Mouse (Mus musculus) heart, embryonic 13.5 days (tissue): ENCODE measurements at regions not wholly inside any gene's neighbourhood (a gene's known extent, or its start where the extent isn't known, plus 50 kb on each side); places are given as distances from the start of the nearest gene placed in this dataset.

Source experiments
- ATAC-seq: fragments of 200-750 bp; cut with Nextera tagmentation; 2 replicates; pipeline ENCODE4 v1.8.0; 2017; ENCODE audit warnings: moderate TSS enrichment; ENCODE audit not compliant: insufficient number of reproducible peaks, low FRiP score, low TSS enrichment; ENCODE audit errors: extremely low read depth
- H3K27ac ChIP-seq: fragments of 300-500 bp; sonication (generic); replicated peaks from 2 replicates; pipeline ENCODE4 v1.5.1; 2015; ENCODE audit warnings: moderate library complexity, mild to moderate bottlenecking, inconsistent platforms
- H3K27me3 ChIP-seq: fragments of 300-500 bp; sonication (generic); replicated peaks from 2 replicates; pipeline ENCODE4 v1.6.1; 2015; ENCODE audit warnings: mild to moderate bottlenecking, inconsistent platforms
- H3K36me3 ChIP-seq: fragments of 300-500 bp; sonication (generic); 2 replicates; pipeline ENCODE4 v1.6.1; 2015; ENCODE audit warnings: mild to moderate bottlenecking, inconsistent platforms
- H3K4me1 ChIP-seq: fragments of 300-500 bp; sonication (generic); 2 replicates; pipeline ENCODE4 v1.6.1; 2015; ENCODE audit warnings: inconsistent platforms
- H3K4me2 ChIP-seq: fragments of 300-500 bp; sonication (generic); 2 replicates; pipeline ENCODE4 v1.6.1; 2015; ENCODE audit warnings: inconsistent platforms, mild to moderate bottlenecking, moderate library complexity
- H3K4me3 ChIP-seq: fragments of 300-500 bp; sonication (generic); 2 replicates; pipeline ENCODE4 v1.5.1; 2015; ENCODE audit warnings: moderate library complexity, mild to moderate bottlenecking, inconsistent platforms
- H3K9ac ChIP-seq: fragments of 300-500 bp; sonication (generic); 2 replicates; pipeline ENCODE4 v1.6.1; 2015; ENCODE audit warnings: inconsistent platforms, mild to moderate bottlenecking, moderate library complexity
- H3K9me3 ChIP-seq: fragments of 300-500 bp; sonication (generic); 2 replicates; pipeline ENCODE4 v1.6.1; 2016; ENCODE audit warnings: inconsistent platforms
- WGBS: fragments of 180-500 bp; shearing (Covaris S2); methylation state at CpG from one replicate; pipeline ENCODE4 v1.1.7; 2015; ENCODE audit warnings: mixed read lengths; 5-methylcytosine and 5-hydroxymethylcytosine counted together

- Histone ChIP-seq H3K27me3 (0 out of 2 replicates have a peak, but pooled peaks cover under 1% of the 10 kb centered on the region), H3K9me3 (no peaks in the 10 kb centered on the region), H3K4me3 (no peak overlapping the region), H3K27ac (no peak overlapping the region), H3K9ac (no peak overlapping the region), H3K36me3 (no peaks in the 10 kb centered on the region), H3K4me2 (no peak overlapping the region), H3K4me1 (peaks cover 26% of the 10 kb centered on the region)
- WGBS, result 71% methylated on average over 5 of the region's 5 CpGs
- no peak for ATAC-seq
Observed at GRCm38 (mm10) chr13:97678991-97679390, 81.4 kb downstream of the Gm10260 start.

- no peak overlapping the region for H3K4me3 ChIP-seq
- no peak overlapping the region for H3K4me2 ChIP-seq
- H3K27me3 ChIP-seq, result 0 out of 2 replicates have a peak, but pooled peaks cover 4% of the 10 kb centered on the region
- no peak overlapping the region for H3K9ac ChIP-seq
- no peaks in the 10 kb centered on the region for H3K9me3 ChIP-seq
- H3K27ac ChIP-seq, result peak overlapping the region; percentile 46; the same call in 1 of the 2 replicates
- H3K36me3 ChIP-seq, result no peaks in the 10 kb centered on the region
- no peak for ATAC-seq
- H3K4me1 ChIP-seq, result peaks cover 18% of the 10 kb centered on the region
- 39% methylated on average over 8 of the region's 8 CpGs for WGBS
Observed at GRCm38 (mm10) chr13:97676536-97677048, 83.8 kb downstream of the Gm10260 start.

DNA sequence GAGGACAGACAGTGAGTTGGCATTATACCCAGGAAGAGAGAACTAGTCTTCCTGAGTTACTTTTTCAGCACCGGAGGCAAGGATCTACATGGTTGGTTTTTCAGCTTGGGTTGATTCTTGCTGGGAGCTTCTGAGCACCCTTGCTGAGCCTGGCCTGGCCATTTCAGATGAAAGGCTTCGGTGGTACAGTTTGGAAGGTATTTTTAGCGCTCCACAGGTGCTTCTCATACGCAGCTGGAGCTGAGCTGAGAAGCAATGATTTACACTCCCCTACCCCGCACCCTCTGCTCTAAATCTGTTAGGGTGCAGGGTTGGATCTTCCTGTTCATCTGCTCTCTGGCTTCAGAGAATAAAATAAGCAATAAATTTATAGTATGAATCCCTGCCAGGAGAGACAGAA is 87.3 kb downstream of the Gm10260 start:
- no peaks in the 10 kb centered on the region for H3K9me3 ChIP-seq
- 0 out of 2 replicates have a peak, but pooled peaks cover 4% of the 10 kb centered on the region for H3K27me3 ChIP-seq
- no peak for ATAC-seq
- 72% methylated on average over 5 of the region's 5 CpGs for WGBS
- H3K4me3 ChIP-seq, result no peak overlapping the region
- peaks cover 30% of the 10 kb centered on the region for H3K4me1 ChIP-seq
- H3K36me3 ChIP-seq, result no peaks in the 10 kb centered on the region
- H3K27ac ChIP-seq, result no peak overlapping the region
- no peak overlapping the region for H3K9ac ChIP-seq
- H3K4me2 ChIP-seq, result no peak overlapping the region

DNA sequence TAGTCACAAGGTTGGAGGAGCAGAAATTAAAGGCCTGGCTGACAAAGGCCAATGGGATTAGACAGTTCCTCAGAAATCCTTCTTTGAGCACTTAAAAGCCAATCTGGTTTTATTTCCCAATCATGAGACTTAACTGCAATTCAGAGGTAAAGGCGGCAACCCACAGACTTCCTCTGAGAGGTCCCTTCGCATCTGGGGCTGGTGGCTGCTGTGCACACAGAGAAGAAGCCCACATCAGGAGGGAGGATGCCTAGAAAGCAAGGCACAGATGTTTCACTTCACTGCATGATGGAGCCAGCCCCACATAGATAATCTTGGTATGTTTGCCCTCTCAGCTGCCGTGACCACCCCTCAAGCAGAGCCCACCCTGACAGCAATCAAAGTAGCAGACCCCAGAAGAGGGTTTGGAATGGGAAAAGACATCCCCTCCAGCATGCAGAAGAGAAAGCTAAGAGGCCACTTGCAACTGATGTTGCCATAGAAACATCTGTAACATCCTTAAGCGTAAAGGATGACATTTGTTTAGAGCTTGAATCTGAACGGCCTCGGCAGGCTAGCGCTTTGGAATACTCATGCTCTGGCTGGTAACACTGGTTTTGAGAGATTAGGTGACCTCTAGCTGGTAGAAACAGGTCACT is 88.3 kb downstream of the Gm10260 start:
- no peak overlapping the region for H3K9ac ChIP-seq
- WGBS, result 63% methylated on average over 7 of the region's 7 CpGs
- H3K36me3 ChIP-seq, result no peaks in the 10 kb centered on the region
- H3K4me1 ChIP-seq, result peaks cover 30% of the 10 kb centered on the region
- no peak overlapping the region for H3K4me3 ChIP-seq
- H3K9me3 ChIP-seq, result no peaks in the 10 kb centered on the region
- no peak overlapping the region for H3K27ac ChIP-seq
- 0 out of 2 replicates have a peak, but pooled peaks cover 4% of the 10 kb centered on the region for H3K27me3 ChIP-seq
- H3K4me2 ChIP-seq, result no peak overlapping the region
- no peak for ATAC-seq

GRCm38 (mm10) chr13:97669366-97669765 is 91.1 kb downstream of the Gm10260 start:
- Histone ChIP-seq H3K27me3 (0 out of 2 replicates have a peak, but pooled peaks cover 4% of the 10 kb centered on the region), H3K9me3 (no peaks in the 10 kb centered on the region), H3K4me3 (no peak overlapping the region), H3K4me1 (peaks cover 17% of the 10 kb centered on the region), H3K27ac (no peak overlapping the region), H3K4me2 (no peak overlapping the region), H3K9ac (no peak overlapping the region), H3K36me3 (no peaks in the 10 kb centered on the region)
- 87% methylated on average over 8 of the region's 8 CpGs for WGBS
- no peak for ATAC-seq

DNA sequence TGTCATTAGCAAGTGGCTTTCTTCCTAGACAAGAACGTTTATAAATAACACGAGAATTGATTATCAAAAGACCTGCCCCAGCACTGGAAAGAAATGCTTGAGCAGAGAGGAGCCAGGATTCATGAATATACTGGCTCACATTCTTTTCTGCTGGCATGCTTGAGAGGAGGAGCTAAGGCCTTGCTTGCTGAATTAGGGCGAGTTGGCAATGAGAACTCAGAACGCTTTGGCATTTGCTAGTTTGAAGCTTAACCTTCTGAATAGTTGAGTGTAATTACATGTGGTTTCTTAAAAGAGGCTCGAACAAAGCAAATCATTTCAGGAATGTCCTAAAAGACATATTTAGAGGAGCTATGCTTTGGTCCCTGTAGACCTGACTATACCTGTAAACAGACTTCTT is 91.5 kb downstream of the Gm10260 start:
- Histone ChIP-seq H3K4me1 (peaks cover 17% of the 10 kb centered on the region), H3K4me3 (no peak overlapping the region), H3K4me2 (no peak overlapping the region), H3K9ac (no peak overlapping the region), H3K27me3 (0 out of 2 replicates have a peak, but pooled peaks cover 2% of the 10 kb centered on the region), H3K36me3 (no peaks in the 10 kb centered on the region), H3K27ac (no peak overlapping the region), H3K9me3 (no peaks in the 10 kb centered on the region)
- 40% methylated on average over 5 of the region's 5 CpGs for WGBS
- ATAC-seq, result no peak

DNA sequence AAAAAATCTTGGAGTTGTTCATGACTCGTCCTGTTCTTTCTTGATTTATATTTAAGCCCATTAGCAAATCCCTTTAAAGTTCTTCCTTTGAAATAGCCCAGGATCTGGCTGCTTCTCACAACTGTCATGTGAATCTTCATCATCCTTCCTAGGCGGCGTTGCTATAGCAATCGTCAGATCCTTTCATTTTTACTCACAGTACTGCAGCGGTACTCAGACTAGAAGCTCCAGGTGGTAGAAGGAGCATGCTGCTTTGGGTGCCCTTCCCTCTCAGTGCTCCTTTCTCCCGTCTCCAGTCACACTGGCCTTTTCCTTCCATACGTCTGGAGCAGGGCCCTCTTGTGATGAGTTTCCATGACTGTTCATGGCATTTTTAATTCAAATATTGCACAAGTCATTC is 93.1 kb downstream of the Gm10260 start:
- 86% methylated on average over 7 of the region's 7 CpGs for WGBS
- ATAC-seq, result no peak
- peaks cover 20% of the 10 kb centered on the region for H3K4me1 ChIP-seq
- no peak overlapping the region for H3K4me3 ChIP-seq
- H3K9me3 ChIP-seq, result no peaks in the 10 kb centered on the region
- H3K36me3 ChIP-seq, result no peaks in the 10 kb centered on the region
- no peaks in the 10 kb centered on the region for H3K27me3 ChIP-seq
- no peak overlapping the region for H3K4me2 ChIP-seq
- H3K27ac ChIP-seq, result no peak overlapping the region
- no peak overlapping the region for H3K9ac ChIP-seq

DNA sequence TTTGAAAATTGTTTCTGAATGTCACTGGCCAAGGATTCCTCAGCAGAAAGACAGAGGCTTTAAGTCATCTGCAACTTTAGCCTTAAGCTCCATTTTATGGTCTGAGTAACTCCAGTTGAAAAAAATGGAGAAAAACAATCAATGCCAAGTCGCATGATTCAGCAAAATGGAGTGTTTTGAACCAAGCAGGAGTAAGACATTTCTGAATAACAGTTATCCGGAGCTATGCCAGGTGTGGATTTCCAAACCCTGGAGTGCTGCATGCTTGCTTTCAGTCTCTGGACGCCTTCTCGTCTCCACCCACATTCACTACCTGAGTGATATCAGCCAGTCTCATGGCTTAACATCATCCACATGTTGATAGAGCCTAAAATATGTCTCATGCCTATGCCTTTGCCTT is 93.7 kb downstream of the Gm10260 start:
- H3K4me2 ChIP-seq, result no peak overlapping the region
- H3K27me3 ChIP-seq, result no peaks in the 10 kb centered on the region
- 80% methylated on average over 4 of the region's 4 CpGs for WGBS
- peaks cover 20% of the 10 kb centered on the region for H3K4me1 ChIP-seq
- no peaks in the 10 kb centered on the region for H3K36me3 ChIP-seq
- no peaks in the 10 kb centered on the region for H3K9me3 ChIP-seq
- no peak overlapping the region for H3K4me3 ChIP-seq
- no peak overlapping the region for H3K27ac ChIP-seq
- no peak for ATAC-seq
- H3K9ac ChIP-seq, result no peak overlapping the region

DNA sequence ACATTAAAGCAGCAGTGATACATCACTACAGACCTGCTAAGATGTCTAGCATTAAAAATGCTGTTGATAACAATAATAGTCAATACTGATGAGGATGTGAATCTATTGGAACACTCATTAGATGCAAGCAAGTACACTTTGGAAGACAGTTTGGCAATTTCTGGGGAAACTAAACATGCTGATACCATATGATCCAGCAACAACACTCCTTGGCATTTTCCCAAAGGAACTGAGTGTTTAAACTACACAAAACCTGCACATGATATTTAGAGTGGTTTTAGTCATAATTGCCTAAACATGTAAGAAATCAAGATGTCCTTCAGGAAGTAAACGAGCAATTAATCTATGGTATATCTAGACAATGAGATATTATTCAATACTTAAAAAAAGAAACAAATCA is 95.2 kb downstream of the Gm10260 start:
- H3K36me3 ChIP-seq, result no peaks in the 10 kb centered on the region
- H3K4me3 ChIP-seq, result no peak overlapping the region
- no peak overlapping the region for H3K27ac ChIP-seq
- ATAC-seq, result no peak
- 71% methylated on average over 1 of the region's 1 CpGs for WGBS
- no peaks in the 10 kb centered on the region for H3K9me3 ChIP-seq
- H3K9ac ChIP-seq, result no peak overlapping the region
- peaks cover 20% of the 10 kb centered on the region for H3K4me1 ChIP-seq
- H3K27me3 ChIP-seq, result no peaks in the 10 kb centered on the region
- H3K4me2 ChIP-seq, result no peak overlapping the region

- H3K4me1 ChIP-seq, result peaks cover 8% of the 10 kb centered on the region; the same call in 1 of the 2 replicates
- H3K36me3 ChIP-seq, result no peaks in the 10 kb centered on the region
- 51% methylated on average over 8 of the region's 8 CpGs for WGBS
- H3K4me3 ChIP-seq, result no peak overlapping the region
- no peak overlapping the region for H3K9ac ChIP-seq
- H3K27ac ChIP-seq, result no peak overlapping the region
- no peaks in the 10 kb centered on the region for H3K27me3 ChIP-seq
- no peaks in the 10 kb centered on the region for H3K9me3 ChIP-seq
- H3K4me2 ChIP-seq, result no peak overlapping the region
- ATAC-seq, result no peak
Observed at GRCm38 (mm10) chr13:97662741-97663140, 97.7 kb downstream of the Gm10260 start.

- no peak for ATAC-seq
- Histone ChIP-seq H3K36me3 (no peaks in the 10 kb centered on the region), H3K4me3 (no peak overlapping the region)
Observed at GRCm38 (mm10) chr13:97656618-97657017, 103.8 kb downstream of the Gm10260 start.

DNA sequence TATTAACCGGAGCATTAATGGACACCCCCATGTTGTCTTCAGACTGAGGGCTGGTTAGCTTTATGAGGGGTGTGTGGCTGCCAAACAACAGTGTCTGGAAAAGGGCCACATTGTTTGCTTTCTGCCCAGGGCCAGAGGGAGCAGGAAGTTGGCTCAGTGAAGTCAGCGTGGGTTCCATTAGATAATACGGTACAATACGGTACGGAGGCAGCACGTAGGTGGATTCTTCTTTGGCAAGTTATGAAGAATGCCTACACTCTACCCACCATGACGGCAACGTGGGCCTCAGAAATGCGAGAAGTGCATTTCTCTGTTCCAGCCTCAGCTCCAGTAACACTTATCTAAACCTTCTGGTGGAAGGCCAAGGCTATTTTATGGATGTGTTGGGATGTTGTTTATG is 108.2 kb downstream of the Gm10260 start:
- H3K4me3 ChIP-seq, result no peak overlapping the region
- H3K4me2 ChIP-seq, result no peak overlapping the region
- WGBS, result 83% methylated on average over 9 of the region's 9 CpGs
- no peaks in the 10 kb centered on the region for H3K4me1 ChIP-seq
- H3K9me3 ChIP-seq, result no peaks in the 10 kb centered on the region
- ATAC-seq, result no peak
- H3K27me3 ChIP-seq, result no peaks in the 10 kb centered on the region
- no peak overlapping the region for H3K9ac ChIP-seq
- no peak overlapping the region for H3K27ac ChIP-seq
- H3K36me3 ChIP-seq, result no peaks in the 10 kb centered on the region

More at GRCm38 (mm10) chr13:97656618-97657017, 103.8 kb downstream of the Gm10260 start:
- H3K27ac ChIP-seq, result no peak overlapping the region
- no peak overlapping the region for H3K4me2 ChIP-seq
- no peaks in the 10 kb centered on the region for H3K27me3 ChIP-seq
- H3K9me3 ChIP-seq, result no peaks in the 10 kb centered on the region
- peaks cover 5% of the 10 kb centered on the region; the same call in 1 of the 2 replicates for H3K4me1 ChIP-seq
- H3K9ac ChIP-seq, result no peak overlapping the region
- 88% methylated on average over 2 of the region's 2 CpGs for WGBS
